Mouse (Mus musculus): ENCODE results near the gene Dnaja4. TPM values are rescaled to one million over a fixed set of nuclear protein-coding genes. Genes with fewer than 3 reads are reported as not detected.

Gene Dnaja4
- total RNA-seq, 1 experiment from 2014 or later, result 4.5 TPM

Other genes starting within 250 kb of the Dnaja4 start
- 9.1 and 17.0 TPM in 2 replicates for gene Dmxl2, start 197.2 kb upstream of the Dnaja4 start, total RNA-seq (2017)
- not detected in 2 replicates for gene Sh2d7, start 159.9 kb upstream of the Dnaja4 start, total RNA-seq (2017)
- gene Cib2, start 138.7 kb upstream of the Dnaja4 start, total RNA-seq (2017), result 0.50 TPM in 1 of 2 replicates, not detected in the other
- 51.1 and 77.3 TPM in 2 replicates for gene Idh3a, start 112.5 kb upstream of the Dnaja4 start, total RNA-seq (2017)
- gene Acsbg1, start 37.0 kb upstream of the Dnaja4 start, total RNA-seq (2017), result not detected in 2 replicates
- gene Wdr61, start 35.6 kb downstream of the Dnaja4 start, total RNA-seq (2017), result 68.3 and 98.6 TPM in 2 replicates
- not detected in 2 replicates for gene Crabp1, start 65.9 kb downstream of the Dnaja4 start, total RNA-seq (2017)
- 54.0 and 61.2 TPM in 2 replicates for gene Ireb2, start 164.9 kb downstream of the Dnaja4 start, total RNA-seq (2017)
- 0.40 and 1.1 TPM in 2 replicates for gene Hykk, start 218.4 kb downstream of the Dnaja4 start, total RNA-seq (2017)